Mouse (Mus musculus): ENCODE results near the gene Nek9.

DNA sequence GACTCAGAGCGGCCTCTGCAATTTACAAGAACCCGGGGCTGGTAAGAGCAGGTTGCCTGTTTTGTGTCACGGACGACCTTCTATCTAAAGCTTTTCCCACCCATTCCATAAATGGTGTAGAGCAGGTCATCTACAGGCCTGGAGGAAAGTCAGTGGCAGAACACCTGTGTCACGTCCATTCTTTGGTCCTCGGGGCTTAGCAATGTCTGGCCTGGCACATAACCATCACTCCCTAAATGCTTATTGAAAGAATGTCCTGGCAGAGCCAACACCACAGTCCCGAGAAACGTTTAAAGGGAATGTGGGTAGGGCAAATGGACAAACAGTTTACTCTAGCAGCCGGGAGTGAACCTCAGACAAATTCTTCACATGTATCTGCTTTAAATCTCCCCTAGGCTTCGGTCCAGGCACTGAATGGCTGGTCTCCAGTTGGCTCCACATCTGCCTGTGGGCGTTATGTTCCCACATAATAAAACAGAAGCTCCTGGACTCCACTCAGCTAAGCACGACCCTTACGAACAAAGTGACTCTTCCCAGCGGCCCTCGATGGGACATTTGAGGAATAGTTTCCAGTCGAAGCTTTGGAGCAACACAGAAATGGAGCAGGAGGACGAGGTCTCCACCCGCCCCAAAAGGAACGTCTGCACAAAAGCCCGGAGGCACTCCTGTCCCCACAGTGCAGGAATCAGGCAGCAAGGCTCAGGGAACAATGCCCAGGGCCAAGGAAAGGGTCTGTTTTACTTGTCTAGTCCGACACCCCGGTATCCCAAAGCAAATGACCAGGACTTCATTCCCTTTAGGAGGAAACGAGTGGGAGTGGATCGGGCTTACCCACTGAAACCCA lies 49.8 kb downstream of the Nek9 start:
- TF ChIP-seq CTCF (IDR thresholded peaks at IDR 0.05; ENCODE audit: borderline replicate concordance, control insufficient read depth, extremely low read depth, insufficient read depth, low read length, poor library complexity) = no peak
- TF ChIP-seq POLR2A (IDR thresholded peaks at IDR 0.05; ENCODE audit: control insufficient read depth, extremely low read depth, insufficient read depth, low read length, poor library complexity) = no peak
